Mouse (Mus musculus): ENCODE measurements around the gene Zdbf2.

The Zdbf2 gene

DNA sequence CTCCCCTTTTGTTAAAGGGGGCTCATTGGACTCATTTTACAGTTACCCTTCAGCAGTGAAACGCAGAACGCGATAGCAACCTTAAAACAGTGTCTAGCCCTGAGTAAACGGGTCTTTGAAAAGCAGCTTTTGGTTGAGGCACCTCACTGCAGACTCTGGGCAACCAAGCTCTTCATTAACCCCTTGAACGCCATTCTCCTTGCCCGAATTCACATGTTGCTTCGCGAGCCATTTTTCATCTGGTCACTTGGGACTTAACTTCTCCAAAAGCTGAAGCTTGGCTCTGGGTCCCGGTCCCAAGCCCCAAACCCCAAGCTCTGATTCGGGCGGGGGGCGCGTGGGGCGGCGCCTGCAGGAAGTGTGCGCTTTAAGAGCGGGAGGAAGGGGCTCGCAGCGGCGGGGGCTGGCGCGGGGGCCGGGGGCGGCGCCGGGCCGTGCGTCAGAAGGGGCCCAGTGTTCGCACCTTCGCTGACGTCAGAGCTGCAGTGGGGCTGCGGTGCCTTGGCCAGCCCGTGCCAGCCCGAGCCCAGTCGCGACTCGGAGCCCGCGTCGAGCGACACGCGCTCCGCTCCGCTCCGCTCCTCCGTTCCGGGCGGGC, at the start of gene Zdbf2:
TSS of gene Zdbf2 (plus strand) at position 525 of the 598 bp plus-strand sequence.
- DNase-seq = no peak

DNA sequence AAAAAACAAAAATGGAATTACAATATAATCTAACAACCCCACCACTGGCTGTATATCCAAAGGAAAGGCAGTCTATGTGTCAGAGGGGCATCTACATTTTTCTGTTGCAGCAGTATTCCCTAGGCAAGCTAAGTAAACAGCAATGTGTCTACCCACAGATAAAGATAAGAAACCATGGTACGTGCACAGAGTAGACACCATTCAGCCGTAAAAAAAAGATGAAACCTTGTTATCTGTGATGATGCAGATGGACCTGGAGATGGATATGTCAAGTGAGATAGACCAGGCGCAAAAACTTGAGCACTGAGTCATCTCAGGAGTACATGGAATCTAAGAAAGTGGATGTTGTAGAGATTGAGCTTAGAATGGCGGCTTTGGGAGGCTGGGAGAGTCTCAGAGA, 48.1 kb upstream of the Zdbf2 start:
- no peak for DNase-seq

DNA sequence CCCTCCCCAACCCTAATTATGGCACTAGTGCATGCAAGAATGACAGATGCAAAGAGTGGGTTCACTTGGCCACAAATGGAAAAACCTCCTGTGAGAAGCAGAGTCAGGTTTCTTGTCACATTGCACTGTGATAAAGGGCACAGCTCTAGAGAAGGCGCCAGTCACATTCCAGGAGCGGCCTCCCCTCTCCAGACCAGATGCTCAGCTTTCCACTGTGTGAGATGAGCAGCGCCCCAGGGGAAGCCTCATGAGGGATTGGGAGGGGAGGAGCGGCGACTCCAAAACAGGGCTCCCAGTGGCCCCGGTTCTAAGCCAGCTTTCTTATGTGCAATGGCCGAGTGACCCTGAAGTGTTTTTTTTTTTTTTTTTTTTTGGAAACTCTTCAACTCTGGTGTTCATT, 47.2 kb upstream of the Zdbf2 start:
- DNase-seq = no peak

DNA sequence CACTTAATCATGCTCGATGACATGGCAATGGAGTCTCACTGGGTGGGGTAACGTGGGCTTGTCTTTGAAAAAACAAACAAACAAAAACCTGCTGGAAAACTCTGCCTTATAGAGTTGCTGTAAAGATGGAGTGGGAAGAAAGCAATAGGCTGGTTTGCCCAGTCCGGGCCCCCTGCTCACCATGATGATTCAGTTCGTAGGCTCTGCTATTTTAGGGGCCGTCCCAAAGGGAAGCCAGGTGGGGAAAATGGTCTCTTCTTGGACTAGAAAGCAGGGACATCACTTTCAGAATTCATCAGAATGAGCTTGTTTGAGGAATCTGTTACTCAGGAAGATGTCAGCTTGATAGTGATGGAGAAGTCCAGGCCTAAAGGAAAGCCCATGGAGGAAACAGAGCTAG, 45.8 kb upstream of the Zdbf2 start:
- DNase-seq = no peak

DNA sequence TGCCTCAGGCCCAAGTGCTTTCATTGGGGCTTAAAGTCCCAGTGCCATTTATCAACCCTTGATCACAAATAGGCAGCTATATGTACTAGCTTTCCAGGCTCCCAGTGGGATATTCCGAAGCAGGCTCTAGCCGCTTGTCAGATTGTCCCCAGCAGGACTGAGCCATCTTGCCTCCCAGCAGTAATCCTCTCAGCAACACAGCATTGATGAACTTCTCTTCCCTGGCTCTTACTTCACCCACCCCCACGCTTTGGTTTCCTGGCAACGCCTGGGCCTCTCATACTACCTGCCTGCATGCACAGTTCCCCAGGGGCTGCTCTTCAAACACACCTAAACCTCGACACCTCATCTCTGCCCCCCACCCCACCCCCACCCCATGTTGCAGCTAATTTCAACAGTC, 35.7 kb upstream of the Zdbf2 start:
- no peak for DNase-seq

DNA sequence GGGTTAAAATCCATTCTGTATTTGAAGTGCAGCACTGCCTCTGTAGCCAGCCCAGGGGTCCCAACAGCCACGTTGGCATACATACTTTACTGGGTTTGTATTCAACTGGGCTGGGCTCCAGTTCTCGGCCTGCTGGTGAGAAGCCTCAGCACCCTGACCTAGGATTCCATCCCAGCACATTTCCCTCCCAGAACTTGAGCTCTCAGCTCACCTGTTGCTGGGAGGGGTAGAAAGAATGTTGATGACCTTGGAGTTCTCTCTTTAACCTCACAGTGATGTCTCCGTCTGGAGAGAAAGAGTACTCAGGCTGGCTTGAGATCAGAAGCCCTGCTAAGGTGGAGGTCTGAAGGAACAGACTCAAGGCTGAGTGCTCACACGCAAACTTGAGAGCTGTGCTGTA, 33.8 kb upstream of the Zdbf2 start:
- DNase-seq = no peak

DNA sequence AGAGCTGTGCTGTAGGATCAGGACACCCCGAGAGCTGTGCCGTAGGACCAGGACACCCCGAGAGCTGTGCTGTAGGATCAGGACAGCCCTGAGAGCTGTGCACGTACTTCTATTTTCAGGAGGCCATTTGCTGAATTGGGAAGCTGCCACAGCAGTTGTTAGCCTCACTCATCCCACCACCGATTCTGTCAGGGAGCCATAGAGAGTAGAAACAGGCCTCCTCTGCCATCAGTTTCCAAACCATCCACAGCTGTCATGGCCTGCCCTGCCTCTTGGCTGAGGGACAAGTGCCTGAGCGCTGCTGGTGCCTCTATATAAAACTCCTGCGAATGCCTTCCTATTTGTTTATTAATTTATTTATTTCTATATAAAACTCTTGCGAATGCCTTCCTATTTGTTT, 33.3 kb upstream of the Zdbf2 start:
- DNase-seq = no peak

DNA sequence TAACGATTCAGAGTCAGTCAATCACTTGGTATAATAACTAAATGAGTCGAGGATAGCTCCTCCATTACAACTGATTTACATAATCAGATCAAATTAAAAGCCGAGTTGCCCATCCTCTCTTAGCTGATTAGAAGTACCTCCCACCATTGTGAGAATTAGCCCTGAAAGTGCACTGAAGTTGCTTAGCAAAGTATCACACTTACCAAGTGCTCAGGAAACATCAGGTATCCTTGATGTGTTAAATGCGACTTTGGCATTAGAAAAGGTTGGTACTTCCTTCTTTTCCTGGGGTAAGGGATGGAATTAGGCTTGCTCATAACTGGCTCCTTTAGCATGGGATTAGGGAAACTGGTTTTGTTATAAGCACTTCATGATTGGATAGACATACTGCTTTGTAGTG, 29.2 kb upstream of the Zdbf2 start:
- no peak for DNase-seq

DNA sequence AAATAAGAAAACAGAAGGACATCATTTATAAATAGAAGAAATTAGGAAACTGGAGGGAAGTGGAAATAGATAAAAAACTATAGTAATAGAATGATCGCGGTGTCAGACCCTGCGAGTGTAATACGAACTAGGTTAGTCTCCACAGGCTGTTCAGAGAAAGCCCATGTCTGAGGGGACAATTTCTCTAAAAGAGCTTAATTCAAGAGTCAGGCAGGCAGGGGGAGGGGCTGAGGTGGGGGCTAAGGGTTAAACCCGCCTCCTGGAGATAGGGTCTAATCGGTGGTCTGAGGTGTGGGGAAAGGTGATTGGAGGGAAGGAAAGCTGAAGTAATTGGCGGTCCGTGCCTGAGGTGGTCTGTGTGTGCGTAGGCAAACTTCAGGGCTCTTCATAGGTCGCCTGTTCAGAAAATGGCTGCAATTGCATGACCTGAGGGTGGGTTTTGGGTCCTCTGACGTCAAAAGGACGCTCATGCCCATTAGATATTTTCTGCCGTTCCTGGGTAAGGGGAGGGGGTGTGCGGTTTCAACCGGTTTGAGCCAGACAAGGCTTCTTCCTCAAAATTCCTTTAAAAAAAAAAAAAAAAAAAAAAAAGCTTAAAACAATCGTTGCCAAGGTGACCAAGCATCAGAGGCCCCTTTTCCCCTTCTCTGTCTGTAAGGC, 26.1 kb upstream of the Zdbf2 start:
- no peak for DNase-seq

DNA sequence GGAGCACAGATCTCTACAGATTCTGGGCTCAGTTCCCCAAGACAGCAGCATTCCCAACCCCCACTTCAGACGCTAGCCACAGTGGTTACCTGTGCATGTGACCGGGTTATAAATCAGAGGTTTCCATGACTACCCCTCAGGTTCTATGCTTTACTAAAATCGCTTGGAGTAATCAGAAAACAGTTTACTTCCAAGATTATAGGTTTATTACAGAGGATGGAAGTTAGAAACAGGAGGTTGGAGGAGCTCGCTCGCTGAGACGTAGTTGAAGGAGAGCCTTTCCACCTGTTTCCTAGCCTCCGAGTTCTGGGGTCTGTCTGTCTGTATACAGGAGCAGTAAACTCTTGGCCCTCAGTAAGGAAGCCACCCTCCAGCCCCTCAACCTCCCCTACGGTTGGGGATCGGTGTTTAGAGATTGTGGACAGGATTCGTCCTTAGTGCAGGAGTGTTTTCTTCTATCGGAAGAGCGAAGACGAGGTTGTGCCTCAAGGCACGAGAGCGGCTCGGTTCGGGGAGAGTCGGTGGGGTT, 25.2 kb upstream of the Zdbf2 start:
- DNase-seq = no peak

DNA sequence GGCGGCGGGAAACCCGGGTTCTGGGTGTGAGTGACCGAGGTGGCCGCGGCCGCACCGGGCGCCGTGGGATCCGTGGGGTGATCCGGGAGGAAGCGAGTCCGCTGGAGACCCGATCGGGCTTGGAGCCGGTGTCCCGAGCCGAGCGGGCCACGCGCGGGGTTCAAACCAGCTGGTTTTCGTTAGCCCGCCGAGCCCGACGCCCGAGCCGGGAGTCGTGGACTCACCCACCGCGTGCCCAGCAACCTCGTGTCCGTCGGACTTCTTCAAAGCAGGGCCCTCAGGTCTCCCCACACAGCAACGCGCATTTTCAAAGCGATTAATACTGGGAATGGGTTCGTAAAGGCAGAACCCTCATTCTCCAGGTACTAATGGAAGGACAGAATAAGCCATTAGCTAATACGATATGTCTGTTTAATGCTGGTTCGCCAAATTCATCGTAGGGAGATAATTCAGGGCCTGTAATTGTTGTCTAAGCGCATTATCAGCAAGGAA, 24.7 kb upstream of the Zdbf2 start:
- no peak for DNase-seq

DNA sequence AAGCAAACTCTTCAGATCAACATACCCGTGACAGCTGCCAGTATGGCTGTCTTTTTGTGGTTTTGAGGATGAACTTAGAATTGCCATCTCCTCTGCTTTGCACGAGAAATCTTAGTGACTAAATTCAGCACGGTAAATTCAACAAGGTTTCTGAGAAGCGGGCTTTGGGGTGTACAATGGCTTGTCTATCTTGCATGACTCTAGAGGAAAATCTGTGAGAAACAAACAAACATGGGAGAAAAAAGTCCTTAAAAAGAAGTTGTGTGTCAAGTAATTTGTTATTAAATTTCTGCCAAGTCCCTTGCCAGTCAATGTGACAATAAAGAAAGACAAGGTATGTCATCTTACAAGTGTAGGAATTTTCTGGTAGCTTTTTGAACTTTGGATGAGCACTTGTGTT, 23.8 kb upstream of the Zdbf2 start:
- DNase-seq = no peak

DNA sequence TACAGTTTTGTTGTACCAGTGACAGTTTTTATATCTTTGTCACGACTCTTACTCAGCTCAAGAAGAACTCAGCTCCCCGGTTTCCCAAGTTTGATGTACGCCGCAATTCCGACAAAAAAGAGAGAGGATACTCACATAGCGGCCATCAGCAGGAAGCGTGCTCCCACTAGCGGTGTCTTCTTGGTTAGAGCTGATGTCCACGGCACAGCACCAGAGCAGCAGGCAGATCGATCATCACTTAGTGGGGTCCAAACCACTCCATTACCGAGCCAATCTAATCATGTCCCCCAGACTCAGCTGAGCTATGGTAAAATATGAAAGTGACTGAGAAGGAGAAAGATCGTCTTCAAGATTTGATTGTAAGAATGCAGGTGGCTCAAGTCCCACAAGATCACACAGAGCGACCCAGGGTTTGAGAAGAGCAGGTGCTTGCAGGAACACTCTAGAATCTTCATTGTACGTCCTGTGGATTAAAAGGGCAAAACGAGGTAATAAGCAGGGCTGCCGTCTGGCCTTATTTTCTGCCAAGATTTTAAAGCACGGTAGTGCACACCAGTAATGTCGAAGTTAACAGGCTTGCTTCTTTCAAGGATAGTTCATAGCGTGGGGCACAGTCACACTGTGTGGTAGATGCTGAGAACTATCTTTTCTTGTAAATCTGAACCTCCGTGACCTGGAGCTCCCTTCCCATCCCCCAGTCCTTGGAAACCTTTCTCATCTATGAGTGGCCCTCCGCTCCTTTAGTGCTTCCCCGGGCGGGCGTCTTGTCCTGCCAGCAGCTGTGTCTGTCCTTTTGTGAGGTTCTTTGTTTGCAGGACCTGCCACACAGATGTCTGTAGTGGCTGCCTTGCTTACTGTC, 20.5 kb upstream of the Zdbf2 start:
- DNase-seq = no peak

DNA sequence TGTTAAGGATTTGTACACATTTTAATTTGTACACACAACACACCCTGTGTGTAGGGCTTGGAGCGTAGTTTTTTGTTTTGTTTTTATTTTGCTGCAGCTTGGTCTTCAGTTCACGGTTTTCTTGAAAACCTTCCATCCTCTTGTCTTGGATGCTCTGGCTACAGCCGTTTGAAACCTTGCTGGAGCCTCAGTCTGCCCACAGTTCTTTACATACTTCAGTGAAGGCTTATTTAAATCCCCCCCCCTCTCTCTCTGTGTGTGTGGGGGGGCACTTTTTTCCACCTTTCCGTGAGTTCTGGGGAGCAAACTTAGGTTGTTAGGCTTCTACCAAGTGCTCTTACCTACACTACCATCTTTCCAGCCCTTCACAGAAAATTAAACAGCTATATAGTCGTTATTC, 19.8 kb upstream of the Zdbf2 start:
- DNase-seq = no peak

DNA sequence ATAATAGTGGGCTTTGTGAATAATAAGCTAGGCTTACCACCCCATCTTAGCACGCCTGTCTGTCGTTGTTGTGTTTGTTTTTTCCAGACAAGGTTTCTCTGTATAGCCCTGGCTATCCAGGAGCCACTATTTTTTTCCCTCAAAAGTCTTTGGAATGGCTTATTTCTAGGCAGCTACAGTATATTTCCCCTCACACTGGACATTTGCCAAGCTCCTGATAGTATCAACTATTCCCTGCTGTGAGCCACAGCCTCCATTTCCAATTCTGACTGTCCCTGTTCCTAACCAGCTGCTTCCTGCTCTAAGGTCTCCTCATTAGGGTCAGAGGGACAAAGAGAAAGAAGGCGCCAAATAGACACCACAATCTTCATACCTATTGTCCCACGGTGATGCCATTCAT, 18.0 kb upstream of the Zdbf2 start:
- no peak for DNase-seq

DNA sequence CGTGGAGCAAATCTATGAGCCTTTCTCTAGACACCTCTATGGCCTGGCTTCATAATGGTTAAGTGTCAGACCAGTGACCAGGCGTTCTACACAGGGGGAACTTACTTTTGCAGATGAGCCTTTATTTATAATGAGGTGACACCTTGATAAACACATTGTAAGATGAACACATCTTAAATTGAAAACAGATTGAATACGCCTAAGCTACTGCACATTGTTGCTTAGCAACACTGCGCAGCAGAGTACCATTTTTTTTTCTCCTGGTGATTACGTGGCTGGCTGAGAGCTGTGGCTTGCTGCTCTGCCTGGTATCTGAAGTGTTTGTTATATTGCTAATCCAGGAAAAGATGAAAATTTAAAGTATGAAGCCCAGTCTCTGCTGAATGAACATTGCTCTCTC, 17.0 kb upstream of the Zdbf2 start:
- DNase-seq = peak; percentile 21

DNA sequence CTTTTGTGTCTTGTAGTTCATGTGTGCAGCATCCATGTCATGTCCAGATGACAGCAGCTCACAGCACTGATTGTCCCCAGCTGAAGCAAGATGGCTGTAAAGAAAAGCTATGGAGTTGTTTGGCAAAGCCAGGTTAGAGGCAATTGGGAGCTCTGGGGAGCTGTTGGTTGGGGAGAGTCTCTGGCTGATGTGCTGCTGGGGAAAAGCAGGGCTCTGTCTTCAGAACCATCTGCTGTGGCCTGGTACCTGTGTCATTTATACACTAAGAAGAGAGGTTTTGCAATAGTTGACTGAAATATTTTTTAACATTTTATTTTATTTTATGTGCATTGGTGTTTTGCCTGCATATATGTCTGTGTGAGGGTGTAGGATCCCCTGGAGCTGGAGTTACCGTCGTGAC, 14.6 kb upstream of the Zdbf2 start:
- no peak for DNase-seq

DNA sequence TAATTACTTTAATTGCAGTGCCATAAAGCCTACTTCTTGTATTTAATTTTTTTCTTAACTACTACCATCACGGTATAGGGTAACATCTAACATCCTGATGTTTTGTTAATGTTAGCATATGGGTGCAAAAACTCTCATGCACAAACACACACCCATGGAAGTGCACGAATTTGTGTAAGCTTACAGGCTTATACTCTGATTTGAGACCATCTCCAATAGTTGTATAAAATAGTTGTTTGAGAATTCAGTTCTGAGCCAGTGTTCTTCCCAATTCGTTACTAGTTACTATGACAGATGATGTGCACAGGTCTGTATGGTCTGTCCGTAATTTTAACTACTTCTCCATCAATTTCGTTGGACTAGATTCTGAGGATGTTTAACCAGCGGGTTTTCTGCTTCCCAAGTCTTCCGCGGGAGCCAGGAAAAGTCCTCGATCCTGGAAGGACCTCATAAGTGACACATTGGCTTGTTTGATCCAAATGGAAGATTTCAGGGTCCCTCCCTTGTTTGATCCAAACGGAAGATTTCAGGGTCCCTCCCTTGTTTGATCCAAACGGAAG, 13.7 kb upstream of the Zdbf2 start:
- no peak for DNase-seq

DNA sequence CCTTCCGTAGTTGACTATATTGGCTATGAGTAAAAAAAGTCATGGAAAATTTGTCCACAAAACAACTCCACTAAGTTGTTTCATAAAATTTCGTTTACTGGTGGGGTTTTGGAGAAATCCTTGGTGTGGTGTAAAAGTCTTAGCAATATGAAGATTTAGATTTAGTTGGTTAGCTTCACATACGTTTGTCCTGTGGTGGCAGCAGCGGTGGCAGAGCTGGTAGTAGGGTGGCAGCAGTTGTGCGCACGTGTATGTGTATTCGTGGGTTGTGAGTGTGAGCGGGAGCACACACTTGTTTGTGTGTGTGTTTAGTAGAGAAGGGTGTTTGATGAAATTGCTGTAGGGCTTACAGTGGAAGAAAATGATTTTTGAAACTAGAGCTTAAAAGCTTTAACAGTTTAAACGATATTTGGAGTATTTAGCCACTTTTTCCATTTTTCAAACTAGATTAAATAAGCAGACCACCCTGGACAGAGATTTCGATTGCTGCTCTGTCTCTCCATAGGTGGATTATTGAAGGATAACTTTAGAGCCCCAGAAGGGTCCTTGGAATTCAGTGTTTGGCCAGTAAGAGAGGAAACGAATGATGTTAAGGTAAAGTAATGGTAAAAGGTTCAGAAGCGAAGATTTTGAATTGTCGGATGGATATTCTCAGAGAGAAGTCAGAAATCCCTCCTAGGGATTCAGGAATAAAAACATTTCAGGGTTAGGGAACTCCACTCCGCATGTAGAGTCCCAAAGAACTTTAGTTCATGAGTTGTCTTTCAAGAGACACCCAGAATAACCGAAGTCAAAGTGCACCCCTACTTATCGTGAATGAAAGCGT, 12.9 kb upstream of the Zdbf2 start:
- DNase-seq = no peak

DNA sequence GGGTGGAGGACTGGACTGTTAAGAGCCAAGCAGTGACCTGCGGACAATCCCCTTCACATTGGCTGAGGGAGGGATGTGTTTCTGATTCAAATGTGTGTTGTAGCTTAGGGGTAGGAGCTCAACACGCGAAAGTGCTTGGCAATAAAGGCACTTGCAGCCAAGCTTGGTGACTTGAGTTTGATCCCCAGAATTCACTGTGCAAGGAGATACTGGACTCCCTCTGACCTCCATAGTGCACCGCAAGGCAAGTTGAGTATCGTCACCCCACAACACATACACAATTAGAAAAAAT, 12.4 kb upstream of the Zdbf2 start:
- no peak for DNase-seq

DNA sequence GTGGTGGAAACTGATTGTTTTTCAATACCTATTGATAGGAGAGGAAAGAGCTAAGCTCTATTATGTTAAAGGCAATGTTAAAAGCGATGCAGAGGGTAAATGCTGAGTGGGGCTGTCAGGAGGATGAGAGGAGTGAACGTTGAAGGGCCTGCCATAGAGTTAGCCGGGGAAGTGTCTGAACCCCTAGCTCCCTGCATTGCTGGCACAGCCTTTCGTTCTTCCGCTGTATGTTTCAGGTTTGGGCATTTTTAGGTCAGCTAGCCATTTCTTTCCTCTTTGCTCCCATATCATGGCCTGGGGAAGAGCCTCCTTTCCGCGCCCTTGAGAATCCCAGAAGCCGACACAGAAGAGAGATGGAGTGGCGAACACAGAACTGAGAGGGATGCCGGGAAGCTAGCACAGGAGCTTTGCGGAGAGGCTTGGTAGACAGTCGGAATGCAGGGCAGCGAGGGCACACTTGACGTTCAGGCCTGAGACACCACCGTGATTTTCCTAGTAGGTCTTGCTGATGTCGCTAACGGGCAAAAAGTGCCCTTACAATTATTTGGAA, 11.9 kb upstream of the Zdbf2 start:
- DNase-seq = no peak

DNA sequence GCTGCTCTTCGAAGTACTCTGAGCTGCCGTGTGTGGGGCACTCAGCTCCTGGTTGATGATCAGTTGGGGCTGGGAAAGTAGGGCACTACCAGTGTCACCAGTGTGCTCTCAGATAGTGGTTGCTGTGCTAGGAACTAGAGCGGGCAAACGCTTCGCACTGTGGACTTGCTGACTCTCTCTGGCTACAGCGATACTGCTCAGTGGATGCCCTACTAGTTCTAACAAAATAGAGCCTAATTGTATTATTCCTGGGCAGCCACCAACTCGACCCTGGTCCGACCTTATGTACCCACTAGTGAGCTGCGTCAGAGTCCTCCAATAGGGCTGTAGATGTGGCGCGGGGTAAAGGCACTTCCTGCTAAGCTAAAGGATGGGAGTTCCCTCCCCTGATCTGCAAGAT, 9.4 kb upstream of the Zdbf2 start:
- DNase-seq = no peak

DNA sequence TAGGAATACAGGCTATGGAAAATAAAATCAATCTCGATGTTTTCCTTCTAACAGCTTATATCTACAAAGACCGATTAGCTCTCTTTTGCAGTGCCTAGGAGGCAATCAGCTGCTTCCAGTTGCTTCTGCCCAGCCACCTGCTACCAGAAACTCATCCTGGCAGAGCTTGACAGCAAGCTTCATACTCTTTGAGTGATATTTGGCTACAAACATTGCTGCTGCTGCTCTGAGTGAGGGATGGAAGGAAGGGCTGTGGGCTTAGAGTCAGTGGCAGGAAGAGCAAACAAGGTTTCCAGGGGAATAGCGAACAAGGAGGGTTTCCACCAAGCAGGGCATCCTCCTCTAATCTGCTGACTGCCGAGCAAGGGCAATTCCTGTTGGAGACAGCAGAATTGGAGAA, 7.6 kb upstream of the Zdbf2 start:
- no peak for DNase-seq

All from right cerebral cortex, adult 18-20 months (tissue).